In the genomic region with DNA sequence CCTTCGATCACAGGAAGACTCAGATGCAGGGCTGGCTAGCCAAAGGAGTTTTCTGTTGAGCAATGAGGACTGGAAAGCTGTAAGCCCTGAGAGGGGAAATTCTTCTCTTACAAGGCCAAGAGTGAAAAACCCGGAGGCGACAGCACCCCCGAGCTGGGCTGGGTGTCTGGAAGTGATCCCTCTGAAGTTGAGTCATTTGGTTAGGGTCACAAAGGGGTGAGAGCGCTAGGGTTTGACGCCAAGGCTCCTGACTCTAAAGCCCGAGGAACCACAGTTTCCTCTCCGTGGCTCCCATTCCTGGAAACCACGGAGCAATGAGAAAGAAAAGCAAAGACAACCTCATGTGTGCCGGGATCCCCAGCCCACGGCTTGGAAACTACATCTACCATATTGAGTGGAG, we compare ENCODE assay signal across 10 mouse cellular contexts. TPM values are rescaled to one million over a fixed set of nuclear protein-coding genes. Genes with fewer than 3 reads are reported as not detected.
DNase-seq lines count a peak whose midpoint lies in the region; ATAC-seq and TF ChIP-seq lines count a peak whose summit lies in the region.
"Had no signal": no experiment of that assay in that cellular context is flagged by ENCODE, and none has a peak within 500 bp of the region (broad histone marks: within the 10 kb centered on the region; RNA-seq: fewer than 3 reads in every experiment).

No protein-coding gene starts in this region.

- peak; percentile 26 for DNase-seq in adrenal gland, postnatal 14 days
- no peak for DNase-seq in adrenal gland, postnatal 36 days
- DNase-seq in ovary, adult 18-20 months (ENCODE audit: low spot score), result peak; percentile 23
- DNase-seq in ovary, postnatal 14 days (ENCODE audit: low spot score), result no peak
- no peak for DNase-seq in cerebellum, adult 2 months
- DNase-seq in layer of hippocampus, adult 2 months (ENCODE audit: low spot score in 2 of 2), result no peak
- DNase-seq: thymus, postnatal 25 days had no signal

- H3K4me3 ChIP-seq in heart, embryonic 14.5 days (ENCODE audit: control insufficient read depth in 1 of 2, insufficient read depth in 1 of 2, low read depth in 1 of 2, low read length in 2 of 2), result no peak overlapping the region
- no peak overlapping the region for H3K4me3 ChIP-seq in myocyte
- no peak overlapping the region for H3K4me3 ChIP-seq in cerebellum, adult 2 months (replicated peaks; ENCODE audit: insufficient read depth, low read depth, low read length)
- no peak overlapping the region for H3K4me3 ChIP-seq in layer of hippocampus, adult 2 months

- no peak for ATAC-seq in heart, embryonic 14.5 days (ENCODE audit: insufficient number of reproducible peaks, insufficient read depth, low FRiP score, low read depth)

- peak overlapping the region; percentile 46 for H3K4me2 ChIP-seq in heart, embryonic 14.5 days (ENCODE audit: low read length)
- H3K4me2 ChIP-seq in myocyte (ENCODE audit: low read depth), result peak overlapping the region; percentile 69

- H3K36me3 ChIP-seq in heart, embryonic 14.5 days (ENCODE audit: control insufficient read depth, insufficient read depth, low read length), result peaks cover 15% of the 10 kb centered on the region
- H3K36me3 ChIP-seq in myocyte (ENCODE audit: control insufficient read depth, insufficient read depth), result no peaks in the 10 kb centered on the region

- H3K9me3 ChIP-seq in heart, embryonic 14.5 days (ENCODE audit: control insufficient read depth, low read length), result no peaks in the 10 kb centered on the region

- no peak for TF ChIP-seq POLR2A in myocyte (IDR thresholded peaks at IDR 0.05; ENCODE audit: insufficient read length, low read depth)
- no peak for TF ChIP-seq POLR2A in cerebellum, adult 2 months (IDR thresholded peaks at IDR 0.05; ENCODE audit: borderline replicate concordance, insufficient read depth, low read length)

- H3K79me2 ChIP-seq in myocyte (ENCODE audit: control insufficient read depth, insufficient read depth), result peaks cover 37% of the 10 kb centered on the region

- peaks cover 48 to 73% of the 10 kb centered on the region in 2 experiments for H3K4me1 ChIP-seq in heart, embryonic 14.5 days (ENCODE audit: control insufficient read depth in 2 of 2, insufficient read depth in 2 of 2, low read length in 2 of 2)
- H3K4me1 ChIP-seq in cerebellum, adult 2 months (ENCODE audit: control insufficient read depth, insufficient read depth, low read length), result peaks cover 38% of the 10 kb centered on the region

- no peak for TF ChIP-seq CTCF in cerebellum, adult 2 months (IDR thresholded peaks at IDR 0.05; ENCODE audit: borderline replicate concordance, insufficient read depth, low read depth, low read length)
- no peak for TF ChIP-seq CTCF in layer of hippocampus, adult 2 months (conservative IDR thresholded peaks at IDR 0.05)

- 62% methylated on average over 11 of the region's 11 CpGs for WGBS in heart, embryonic 14.5 days
- WGBS in cerebellum, adult 2 months, result 94% methylated on average over 11 of the region's 11 CpGs

- peak overlapping the region; percentile 51; the same call in 1 of the 2 replicates for H3K9ac ChIP-seq in heart, embryonic 14.5 days (ENCODE audit: low read length)
- H3K9ac ChIP-seq: liver, embryonic 14.5 days had no signal

- no peaks in the 10 kb centered on the region for H3K27me3 ChIP-seq in heart, embryonic 14.5 days (ENCODE audit: control insufficient read depth, insufficient read depth, low read length)
- no peaks in the 10 kb centered on the region for H3K27me3 ChIP-seq in myocyte (ENCODE audit: control insufficient read depth, insufficient read depth, insufficient read length)
- H3K27me3 ChIP-seq in cerebellum, adult 2 months (ENCODE audit: control insufficient read depth, insufficient read depth, low read length), result no peaks in the 10 kb centered on the region

- peak overlapping the region; percentile 67 to 83 for H3K27ac ChIP-seq in heart, embryonic 14.5 days (replicated peaks in 1 of 2; ENCODE audit: control insufficient read depth in 1 of 2, insufficient read depth in 1 of 2, low read depth in 2 of 2, low read length in 2 of 2)
- H3K27ac ChIP-seq in cerebellum, adult 2 months (ENCODE audit: insufficient read depth, low read length), result no peak overlapping the region
- H3K27ac ChIP-seq in layer of hippocampus, adult 2 months, result no peak overlapping the region
- H3K27ac ChIP-seq: liver, embryonic 14.5 days had no signal

- no peak overlapping the region for H3ac ChIP-seq in myocyte (ENCODE audit: control insufficient read depth, insufficient read length)

TF ChIP-seq in myocyte, 11 proteins besides CTCF, POLR2A, EP300 and RAD21:
- TF ChIP-seq MYOD1 (IDR thresholded peaks at IDR 0.05; ENCODE audit: control insufficient read depth in 1 of 3, insufficient read length in 2 of 3, low read depth in 2 of 3) (no peak), CEBPB (IDR thresholded peaks at IDR 0.05; ENCODE audit: insufficient read depth, poor library complexity, severe bottlenecking) (0 out of 2 replicates have a peak, but pooled peaks have one; percentile 26)

RNA-seq across cellular contexts. Expression of a gene that starts 21.2 kb away (rescaled TPM):
- 123 and 126 TPM in 2 replicates for total RNA-seq in adrenal gland, postnatal 14 days (2021)
- total RNA-seq in adrenal gland, postnatal 36 days (2021), result 10 to 100 TPM; 77.2 to 98.0 TPM
- polyA plus RNA-seq in heart, embryonic 14.5 days (2014; fragmentation: Nextera tagmentation; extraction: Ambion mirVana), result 31.0 and 38.0 TPM in 2 replicates
- polyA plus RNA-seq in myocyte (2012; fragmentation: generic; extraction: Trizol), result 81.2 TPM
- polyA plus RNA-seq in cerebellum, adult 2 months (2012; rRNA removed), result 6.3 and 6.4 TPM in 2 replicates
- total RNA-seq in layer of hippocampus, adult 2 months (2021), result 1 to 10 TPM; 7.0 to 7.4 TPM

RNA-seq across cellular contexts. Expression of a gene that starts 47.9 kb away (rescaled TPM):
- total RNA-seq in adrenal gland, postnatal 14 days (2021), result 39.5 and 42.3 TPM in 2 replicates
- 10 to 100 TPM; 43.1 to 50.3 TPM for total RNA-seq in adrenal gland, postnatal 36 days (2021)
- polyA plus RNA-seq in heart, embryonic 14.5 days (2014; fragmentation: Nextera tagmentation; extraction: Ambion mirVana), result 86.6 and 97.1 TPM in 2 replicates
- polyA plus RNA-seq in myocyte (2012; fragmentation: generic; extraction: Trizol), result 43.8 TPM
- polyA plus RNA-seq in cerebellum, adult 2 months (2012; rRNA removed), result 30.1 TPM in 2 replicates
- 10 to 100 TPM; 36.4 to 36.7 TPM for total RNA-seq in layer of hippocampus, adult 2 months (2021)

Comparison
In these comparisons a context has a peak if more than half of its experiments do, and no peak if none do; other contexts are left out.
1. DNase-seq: peak in adrenal gland, postnatal 14 days (single experiment) and ovary, adult 18-20 months (single experiment); none in adrenal gland, postnatal 36 days (0 of 2), ovary, postnatal 14 days (single experiment), cerebellum, adult 2 months (0 of 2) and layer of hippocampus, adult 2 months (0 of 2).
2. H3K27ac ChIP-seq: peak in heart, embryonic 14.5 days (2 of 2); none in cerebellum, adult 2 months (single experiment) and layer of hippocampus, adult 2 months (single experiment).
3. RNA of a gene that starts 21.2 kb away (total RNA-seq): 123 to 126 TPM in adrenal gland, postnatal 14 days and 77.2 to 98.0 TPM in adrenal gland, postnatal 36 days; 7.0 to 7.4 TPM in layer of hippocampus, adult 2 months; every median in the first group is over 4 times any median in the second.